Mouse (Mus musculus): Measurements from ENCODE around the gene Tomm22.

Tomm22 gene

GRCm38 (mm10) chr15:79686046-79686869 lies 15.6 kb downstream of the Tomm22 start:
- no peak for DNase-seq

GRCm38 (mm10) chr15:79687175-79687574 lies 16.5 kb downstream of the Tomm22 start:
- DNase-seq = no peak

- peak; percentile 98 for DNase-seq
These were observed 17.1 kb downstream of the Tomm22 start, which contains the start of gene Josd1 for GRCm38 (mm10) chr15:79687646-79688267. Gene Josd1, minus strand, starts transcription at chr15:79687919.

GRCm38 (mm10) chr15:79688268-79688956 lies 17.8 kb downstream of the Tomm22 start:
- DNase-seq = no peak

- no peak for DNase-seq
These were observed 19.2 kb downstream of the Tomm22 start for GRCm38 (mm10) chr15:79689662-79690425.

GRCm38 (mm10) chr15:79690426-79691022 lies 19.9 kb downstream of the Tomm22 start, which contains the start of gene Gtpbp1:
Gene Gtpbp1, plus strand, starts transcription at chr15:79690845.
- DNase-seq = peak; percentile 91

- DNase-seq = no peak
These were observed 20.4 kb downstream of the Tomm22 start for GRCm38 (mm10) chr15:79691023-79691508.

GRCm38 (mm10) chr15:79692334-79692733 lies 21.7 kb downstream of the Tomm22 start:
- DNase-seq = no peak

- peak; percentile 68 for DNase-seq
These were observed 23.1 kb downstream of the Tomm22 start for GRCm38 (mm10) chr15:79693740-79694139.

- no peak for DNase-seq
These were observed 23.9 kb downstream of the Tomm22 start for GRCm38 (mm10) chr15:79694512-79694911.

GRCm38 (mm10) chr15:79695516-79695915 lies 24.9 kb downstream of the Tomm22 start:
- DNase-seq = no peak

GRCm38 (mm10) chr15:79696508-79696907 lies 25.8 kb downstream of the Tomm22 start:
- no peak for DNase-seq

GRCm38 (mm10) chr15:79697011-79697410 lies 26.4 kb downstream of the Tomm22 start:
- no peak for DNase-seq

GRCm38 (mm10) chr15:79697558-79698187 lies 27.0 kb downstream of the Tomm22 start:
- no peak for DNase-seq

- no peak for DNase-seq
These were observed 36.0 kb downstream of the Tomm22 start for GRCm38 (mm10) chr15:79706603-79707214.

- no peak for DNase-seq
These were observed 37.7 kb downstream of the Tomm22 start for GRCm38 (mm10) chr15:79708229-79708822.

GRCm38 (mm10) chr15:79715646-79716045 lies 45.0 kb downstream of the Tomm22 start:
- DNase-seq = no peak

GRCm38 (mm10) chr15:79716710-79717109 lies 46.0 kb downstream of the Tomm22 start:
- DNase-seq = no peak

- DNase-seq = no peak
These were observed 49.6 kb downstream of the Tomm22 start for GRCm38 (mm10) chr15:79720267-79720666.

- no peak for DNase-seq
These were observed 50.1 kb downstream of the Tomm22 start for GRCm38 (mm10) chr15:79720796-79721195.

Data from thymus, postnatal 4 days (tissue).